Mouse (Mus musculus) heart, postnatal 25 days (tissue): ENCODE data around the gene H2-M10.2. TPM values are rescaled to one million over a fixed set of nuclear protein-coding genes. Genes with fewer than 3 reads are reported as not detected.
"Not testable (repeated sequence)": the region's sequence is repeated elsewhere in the genome, so short reads cannot be mapped to it uniquely, and the experiment has no call there.

Source experiments
- DNase-seq: peaks from one replicate; pipeline ENCODE4 v3.0.0; 2022; ENCODE audit warnings: low spot score
- intact Hi-C: fragments of 180-260 bp; cut with DNase I; formaldehyde crosslinking; loops from one replicate; pipeline ENCODE4 v1.15.1; 2025
- total RNA-seq, 2 experiments: library from RNA; stranded (reverse); gene quantifications; 2 replicates each; pipeline ENCODE4 v1.2.3; 2021

Gene H2-M10.2
- total RNA-seq, 2 experiments from 2014 or later: not detected

DNA sequence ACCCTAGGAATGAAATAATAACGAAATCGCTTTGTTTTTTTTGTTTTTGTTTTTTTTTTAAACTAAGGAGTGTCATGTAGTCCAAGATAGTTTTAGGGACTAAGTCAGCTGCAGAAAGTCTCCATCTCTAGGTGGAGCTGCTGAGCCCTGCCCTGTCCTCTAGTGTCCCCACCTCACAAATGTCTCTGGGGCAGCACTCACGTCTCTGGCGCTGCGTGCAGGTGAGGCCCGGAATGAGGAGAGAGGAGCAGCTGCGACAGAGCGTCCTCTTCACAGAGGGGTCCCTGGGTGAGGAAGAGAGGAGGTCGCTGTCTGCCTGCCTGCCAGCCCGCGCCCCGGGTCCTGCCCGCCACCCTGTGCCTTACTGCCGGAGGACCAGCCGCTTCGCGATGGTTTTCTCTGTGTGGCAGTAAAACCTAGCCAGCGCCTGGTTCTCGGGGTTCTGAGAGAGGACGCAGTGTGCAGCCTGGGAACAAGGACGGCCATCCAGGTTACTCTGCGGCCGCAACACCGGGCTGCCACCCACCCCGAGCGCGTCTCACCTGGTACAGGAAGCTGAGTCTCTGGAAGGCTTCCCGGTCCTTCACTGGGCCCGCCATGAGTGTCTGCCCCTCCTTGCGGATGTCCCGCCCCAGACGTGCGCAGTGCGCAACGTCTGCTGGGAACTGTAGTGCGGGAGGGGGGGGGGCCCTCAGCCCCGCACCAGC is 28.9 kb downstream of the H2-M10.2 start:
- DNase-seq: peak; percentile 64
- intact Hi-C loops: no loop called here

DNA sequence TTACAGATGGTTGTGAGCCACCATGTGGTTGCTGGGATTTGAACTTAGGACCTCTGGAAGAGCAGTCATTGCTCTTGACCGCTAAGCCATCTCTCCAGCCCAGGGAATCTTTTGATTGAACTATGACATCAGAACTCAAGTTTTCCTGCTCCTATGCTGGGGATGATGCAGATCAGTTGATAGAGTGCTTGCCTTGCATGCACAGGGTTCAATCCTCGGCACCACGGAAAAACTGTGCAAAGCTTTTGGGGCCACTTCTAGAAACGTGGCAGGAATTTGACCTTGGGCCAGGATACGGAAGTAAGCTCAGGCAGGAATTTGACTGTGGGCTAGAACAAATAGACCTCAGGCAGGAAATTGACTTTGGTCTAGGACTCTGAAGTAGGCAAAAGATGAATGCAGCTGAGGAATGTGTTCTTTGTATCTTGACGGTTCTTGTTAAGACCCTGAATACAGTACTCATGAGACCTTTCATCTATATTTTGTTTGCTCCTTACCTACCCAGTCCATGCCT is 33.1 kb downstream of the H2-M10.2 start:
- no peak for DNase-seq
- intact Hi-C loops: no loop called here

DNA sequence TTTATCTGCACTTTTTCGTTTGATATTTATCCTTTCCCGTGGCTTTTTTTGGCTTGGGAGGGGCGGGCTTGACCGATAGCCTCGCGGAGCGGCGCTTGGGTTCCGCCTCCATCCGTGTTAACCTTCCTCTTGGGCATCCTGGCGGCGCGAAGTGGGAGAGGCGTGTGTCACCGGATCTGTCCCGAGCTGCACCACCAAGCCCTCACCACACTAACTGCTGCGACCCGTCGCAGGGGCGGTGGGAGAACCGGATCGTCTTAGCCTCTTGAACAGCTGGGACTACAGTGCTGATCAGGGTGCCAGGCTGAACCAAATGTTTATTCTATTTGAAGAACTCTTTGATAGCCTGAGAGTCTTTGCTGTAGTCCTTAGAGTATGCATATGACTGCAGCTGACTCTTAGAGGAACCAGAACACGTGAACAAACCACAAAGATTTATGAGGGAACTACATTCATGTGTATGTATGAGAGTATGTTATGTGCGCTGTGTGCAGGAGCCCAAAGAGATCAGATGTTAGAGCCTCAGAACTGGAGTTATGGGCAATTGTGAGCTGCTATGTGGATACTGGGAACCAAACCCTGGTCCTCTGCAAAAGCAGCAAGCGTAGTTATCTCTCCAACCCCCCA is 33.9 kb downstream of the H2-M10.2 start:
- peak; percentile 4 for DNase-seq
- intact Hi-C loops: no loop called here

DNA sequence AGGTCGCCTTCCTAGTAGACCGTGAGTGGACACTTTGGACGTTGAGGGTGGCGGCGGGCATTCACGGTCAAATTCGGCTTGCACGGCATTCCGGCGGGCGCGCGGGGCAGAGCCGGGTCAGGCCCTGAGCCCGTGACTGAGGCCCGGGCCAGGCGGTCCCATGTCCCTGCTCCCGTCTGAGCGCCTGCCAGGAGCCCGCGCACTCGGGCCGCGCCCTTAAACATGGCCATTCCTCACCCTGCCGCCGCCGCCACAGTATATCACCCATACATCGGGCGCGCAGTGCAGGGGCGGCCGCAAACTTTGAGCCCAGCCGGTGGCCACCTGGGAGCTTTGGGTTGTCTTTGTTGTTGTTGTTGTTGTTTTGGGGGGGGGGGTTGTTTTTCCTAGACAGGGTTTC is 37.4 kb downstream of the H2-M10.2 start:
- DNase-seq: no peak
- intact Hi-C loops: no loop called here

DNA sequence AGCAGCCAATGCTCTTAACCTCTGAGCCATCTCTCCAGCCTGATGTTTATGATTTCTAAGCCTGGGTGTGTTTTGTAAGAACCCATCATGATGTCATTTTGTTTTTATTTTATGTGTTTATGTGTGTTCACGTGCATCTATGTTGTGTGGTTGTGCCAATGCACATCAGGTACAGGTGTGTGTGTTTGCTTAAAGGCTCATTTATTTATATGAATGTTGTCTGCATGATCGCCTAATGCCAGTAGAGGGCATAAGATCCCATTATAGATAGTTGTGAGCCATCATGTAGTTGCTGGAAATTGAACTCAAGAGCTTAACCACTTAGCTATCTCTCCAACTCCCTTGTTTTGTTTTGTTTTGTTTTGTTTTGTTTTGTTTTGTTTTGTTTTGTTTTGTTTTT is 40.5 kb downstream of the H2-M10.2 start:
- DNase-seq: no peak
- intact Hi-C loops: no loop called here

DNA sequence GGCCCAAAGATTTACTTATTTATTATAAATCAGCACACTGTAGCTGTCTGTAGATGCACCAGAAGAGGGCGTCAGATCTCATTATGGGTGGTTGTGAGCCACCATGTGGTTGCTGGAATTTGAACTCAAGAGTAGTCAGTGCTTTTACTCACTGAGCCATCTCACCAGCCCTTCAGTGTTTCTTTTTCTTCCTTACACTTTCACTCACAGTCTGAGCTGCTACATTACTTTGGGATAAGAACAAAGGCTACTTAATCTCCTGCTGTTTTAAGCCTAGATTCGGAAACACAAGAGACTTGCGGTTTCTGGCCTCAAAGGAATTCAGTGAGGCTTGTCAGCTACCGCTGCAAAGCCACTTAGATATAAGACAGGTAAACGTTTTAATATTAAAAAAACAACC is 42.3 kb downstream of the H2-M10.2 start:
- intact Hi-C loops: no loop called here
- DNase-seq: no peak

DNA sequence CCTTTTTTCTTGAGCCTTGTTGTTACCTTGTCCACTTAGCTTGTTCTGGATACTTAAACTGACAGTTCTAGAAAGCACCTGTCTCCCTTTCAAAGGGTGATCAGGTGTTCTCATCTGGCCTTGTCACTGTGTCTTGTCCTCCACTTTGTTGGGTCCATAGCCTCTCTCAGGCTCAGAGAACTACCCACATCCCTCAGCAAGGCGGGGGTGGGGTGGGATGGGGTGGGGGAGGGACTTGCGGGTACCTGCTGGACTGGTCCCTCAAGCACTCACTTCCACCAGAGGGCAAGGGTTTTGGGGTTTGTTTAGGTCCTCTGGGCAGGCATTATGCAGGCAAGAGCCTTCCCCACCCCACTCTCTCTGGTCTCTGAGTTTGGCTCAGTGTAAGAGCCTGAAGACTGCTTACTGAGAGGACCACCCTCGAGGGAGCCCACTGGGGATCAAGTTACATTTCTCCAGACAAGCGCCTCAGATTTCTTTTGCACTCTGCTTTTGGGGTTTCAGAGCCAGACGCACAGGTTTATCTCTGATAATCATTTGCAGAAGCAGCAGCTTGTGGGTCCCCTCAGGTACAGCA is 45.6 kb downstream of the H2-M10.2 start:
- DNase-seq: no peak
- intact Hi-C loops: no loop called here

DNA sequence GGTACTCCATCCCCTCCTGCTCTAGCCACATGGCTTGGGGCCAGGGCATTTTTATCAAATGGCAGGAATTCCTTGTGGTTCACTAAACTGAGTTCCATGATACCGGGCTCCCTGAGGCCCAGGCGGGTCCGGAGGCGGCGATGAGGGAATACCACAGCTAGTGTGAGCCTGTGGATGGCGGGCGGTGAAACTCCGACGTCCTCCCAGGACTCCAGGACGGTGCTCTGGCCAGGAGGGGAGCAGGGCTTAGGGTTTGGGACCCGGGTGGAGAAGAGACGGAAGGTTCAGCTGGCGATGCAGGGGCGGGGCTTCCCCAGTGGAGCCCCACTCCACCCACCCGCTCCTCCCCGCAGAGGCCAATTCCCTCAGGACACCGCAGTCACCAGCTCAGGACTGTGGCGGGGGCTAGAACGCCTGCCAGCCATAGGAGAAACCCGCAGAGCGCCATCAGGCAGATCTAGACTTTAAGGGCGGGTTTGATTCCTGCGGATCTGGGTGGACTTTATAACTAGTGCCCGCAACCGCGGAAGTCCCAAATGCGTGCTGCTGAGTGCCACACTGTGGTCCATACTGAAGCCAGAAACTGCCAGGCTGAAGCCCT is 48.9 kb downstream of the H2-M10.2 start:
- intact Hi-C loops: no loop called here
- no peak for DNase-seq

DNA sequence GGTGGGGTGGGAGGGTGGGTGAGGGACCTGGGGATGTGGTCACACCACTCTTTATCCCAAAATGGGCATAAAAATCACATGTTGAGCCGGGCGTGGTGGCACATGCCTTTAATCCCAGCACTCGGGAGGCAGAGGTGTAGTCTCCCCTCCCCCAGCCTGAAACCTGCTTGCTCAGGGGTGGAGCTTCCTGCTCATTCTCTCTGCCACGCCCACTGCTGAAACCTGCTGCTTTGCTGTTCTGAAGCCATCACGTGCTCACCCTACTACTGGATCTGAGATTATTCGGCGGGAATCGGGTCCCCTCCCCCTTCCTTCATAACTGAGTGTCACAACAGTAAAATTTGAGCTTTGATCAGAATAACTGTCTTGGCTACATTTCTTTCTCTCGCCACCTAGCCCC is 51.0 kb downstream of the H2-M10.2 start:
- DNase-seq, intact Hi-C loops: not testable (repeated sequence)

Other genes with a start within 250 kb of the H2-M10.2 start
- gene H2-T22, start 243.7 kb downstream of the H2-M10.2 start, total RNA-seq: 1 to 10 TPM; 7.4 to 7.8 TPM
- gene Gm6034, start 243.5 kb downstream of the H2-M10.2 start, total RNA-seq: not detected
- gene Gm11127, start 228.1 kb downstream of the H2-M10.2 start, total RNA-seq: 1 to 10 TPM; 2.6 to 2.9 TPM
- gene Gm19684, start 164.8 kb downstream of the H2-M10.2 start, total RNA-seq: not detected
- not detected for gene Gm7030, start 157.1 kb downstream of the H2-M10.2 start, total RNA-seq
- gene Gm8909, start 118.0 kb downstream of the H2-M10.2 start, total RNA-seq: not detected
- not detected for gene H2-T3, start 96.2 kb downstream of the H2-M10.2 start, total RNA-seq
- gene Rpp21, start 28.4 kb downstream of the H2-M10.2 start, total RNA-seq: 10 to 100 TPM; 35.9 to 36.8 TPM
- 1 to 10 TPM; 5.7 to 7.0 TPM for gene Trim39, start 14.2 kb downstream of the H2-M10.2 start, total RNA-seq
- not detected for gene H2-M10.1, start 39.7 kb upstream of the H2-M10.2 start, total RNA-seq
- not detected for gene H2-M10.3, start 81.9 kb upstream of the H2-M10.2 start, total RNA-seq
- gene H2-M10.4, start 175.8 kb upstream of the H2-M10.2 start, total RNA-seq: not detected